Mouse (Mus musculus): ENCODE results near the gene Zfyve21. TPM values are rescaled to one million over a fixed set of nuclear protein-coding genes. Genes with fewer than 3 reads are reported as not detected.

Gene Zfyve21
- polyA plus RNA-seq, 1 experiment from 2014 or later, result 73.7 TPM

DNA sequence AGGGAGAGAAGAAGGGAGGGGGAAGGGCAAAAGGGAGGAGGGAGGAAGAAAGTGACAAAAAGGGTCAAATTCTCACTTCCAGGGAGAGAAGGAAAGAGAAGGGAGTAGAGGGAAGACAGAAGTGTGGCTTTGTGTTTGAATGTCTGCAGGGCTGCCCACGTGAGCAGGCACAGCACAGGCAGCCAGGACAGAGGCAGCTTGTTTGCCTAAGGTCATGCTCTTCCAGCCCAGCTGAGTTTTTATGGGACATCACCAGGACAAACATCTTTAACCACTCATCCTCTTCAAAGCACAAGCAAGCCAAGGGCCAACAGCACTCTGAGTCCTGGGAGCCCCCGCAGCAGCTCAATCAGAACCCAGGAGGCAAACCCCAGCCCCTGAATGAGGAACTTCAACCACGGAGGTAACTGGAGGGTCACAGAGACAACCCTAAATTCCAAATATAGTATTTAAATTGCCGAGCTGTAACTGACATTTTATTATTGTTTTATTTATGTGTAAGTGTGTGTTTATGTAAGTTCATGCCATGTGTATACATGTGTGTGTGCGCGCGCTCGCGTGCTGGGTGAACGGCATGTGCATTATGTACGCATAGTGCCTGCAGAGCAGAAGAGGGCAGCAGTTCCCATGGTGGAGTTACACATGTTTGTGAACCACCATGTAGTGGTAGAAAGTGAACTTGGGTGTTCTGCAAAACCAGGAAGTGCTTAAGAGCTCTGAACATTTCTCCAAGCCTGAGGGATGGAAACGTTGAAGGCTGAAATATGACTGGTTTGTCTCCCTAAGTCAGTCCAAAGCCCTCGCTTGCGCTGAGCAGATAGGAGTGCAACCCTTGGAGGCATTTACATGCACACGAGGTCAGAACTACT is 28.8 kb downstream of the Zfyve21 start:
- peak; percentile 13 for DNase-seq (ENCODE audit: low spot score)

DNA sequence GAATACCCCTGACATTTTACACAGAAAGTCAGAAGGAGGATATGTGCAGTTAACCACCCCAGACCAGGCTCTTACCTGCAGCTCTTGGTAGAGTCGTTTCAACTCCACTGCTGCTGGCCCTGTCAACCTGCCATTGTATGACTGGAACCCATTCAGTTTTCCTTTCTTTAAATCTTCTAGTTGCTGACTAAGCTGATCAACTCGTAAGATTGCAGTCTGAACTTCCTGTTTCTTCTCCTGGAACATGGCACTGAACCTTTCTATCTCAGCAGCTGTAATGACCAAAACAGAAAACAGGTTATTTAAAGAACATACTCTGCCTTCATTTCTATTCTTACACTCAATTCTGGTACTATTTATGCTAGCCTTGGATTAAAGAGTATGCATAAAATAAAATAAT is 29.5 kb downstream of the Zfyve21 start:
- peak; percentile 30 for DNase-seq (ENCODE audit: low spot score)

DNA sequence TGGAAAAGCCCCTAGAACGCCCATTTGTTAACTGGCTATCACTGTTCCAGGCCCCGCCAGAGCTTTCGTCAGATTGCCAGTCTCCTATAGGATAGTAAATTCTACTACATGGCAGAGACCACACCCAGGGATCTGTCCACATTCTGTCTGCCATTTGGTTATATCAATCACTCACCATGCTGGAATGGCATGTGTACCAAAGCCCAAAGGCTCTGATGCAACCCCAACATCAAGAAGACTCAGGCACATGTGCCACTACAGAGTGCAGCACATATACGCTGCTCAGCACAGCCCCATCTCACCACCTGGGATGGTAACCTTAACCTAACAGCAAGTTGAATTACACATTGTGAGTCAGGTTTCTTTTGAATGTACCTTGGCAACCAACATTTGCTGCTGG is 32.0 kb downstream of the Zfyve21 start:
- no peak for DNase-seq (ENCODE audit: low spot score)

DNA sequence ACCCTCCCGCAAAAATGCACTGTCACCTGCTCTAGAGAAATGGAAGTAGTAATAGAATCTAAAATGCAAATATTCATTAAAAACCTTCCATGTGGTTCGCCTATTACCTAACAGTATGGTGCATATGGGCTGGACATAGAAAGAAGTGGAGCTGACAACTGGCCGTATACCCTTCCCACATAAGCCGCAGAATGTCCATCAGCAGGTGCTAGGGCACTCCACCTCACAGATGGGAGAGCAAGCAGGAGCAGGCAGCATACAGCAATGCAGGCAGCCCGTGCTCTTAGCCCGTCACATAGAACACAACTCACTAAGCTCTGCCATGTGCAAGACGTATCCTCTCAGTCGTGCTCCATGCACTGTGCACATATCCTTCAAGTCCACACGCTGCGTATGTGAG is 32.8 kb downstream of the Zfyve21 start:
- DNase-seq (ENCODE audit: low spot score), result no peak

DNA sequence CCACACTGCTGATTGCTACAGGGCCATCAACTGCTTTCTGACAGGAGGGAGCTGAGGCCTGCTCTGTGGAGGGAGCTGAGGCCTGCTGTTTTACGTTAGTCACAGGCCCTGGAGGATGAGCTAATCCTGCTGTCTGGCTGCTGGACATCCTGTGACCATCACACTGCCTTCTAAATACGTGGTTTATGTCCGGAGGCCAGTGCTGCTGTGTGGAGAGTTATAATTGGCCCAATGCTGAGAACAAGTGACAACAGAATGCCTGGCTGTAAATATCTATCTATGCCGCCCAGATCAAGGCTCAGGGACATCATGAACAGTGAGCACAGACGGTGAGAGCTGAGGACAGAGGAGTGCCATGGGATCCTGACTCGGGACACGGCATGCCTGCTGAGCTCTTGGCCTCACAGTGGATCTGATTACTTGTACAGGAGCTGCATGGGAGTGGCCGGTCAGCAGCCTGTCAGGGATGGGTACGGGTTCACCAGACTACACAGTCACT is 34.4 kb downstream of the Zfyve21 start:
- no peak for DNase-seq (ENCODE audit: low spot score)

DNA sequence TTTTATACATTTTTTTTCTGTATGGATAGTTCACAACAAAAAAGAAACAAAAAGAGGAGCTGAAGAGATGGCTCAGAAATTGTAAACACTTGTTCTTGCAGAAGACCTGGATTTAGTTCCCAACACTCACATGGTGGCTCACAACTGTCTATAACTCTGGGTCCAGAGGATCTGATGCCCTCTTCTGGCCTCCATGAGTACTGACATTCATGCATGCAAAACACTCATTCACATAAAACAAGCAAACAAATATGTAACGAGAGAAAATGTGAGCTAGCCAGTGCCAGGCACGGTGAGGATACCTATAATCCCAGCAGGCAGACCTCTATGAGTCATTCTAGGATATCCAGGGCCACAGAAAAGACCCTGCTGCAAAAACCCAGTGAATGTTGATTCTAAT is 37.3 kb downstream of the Zfyve21 start:
- peak; percentile 20 for DNase-seq (ENCODE audit: low spot score)

DNA sequence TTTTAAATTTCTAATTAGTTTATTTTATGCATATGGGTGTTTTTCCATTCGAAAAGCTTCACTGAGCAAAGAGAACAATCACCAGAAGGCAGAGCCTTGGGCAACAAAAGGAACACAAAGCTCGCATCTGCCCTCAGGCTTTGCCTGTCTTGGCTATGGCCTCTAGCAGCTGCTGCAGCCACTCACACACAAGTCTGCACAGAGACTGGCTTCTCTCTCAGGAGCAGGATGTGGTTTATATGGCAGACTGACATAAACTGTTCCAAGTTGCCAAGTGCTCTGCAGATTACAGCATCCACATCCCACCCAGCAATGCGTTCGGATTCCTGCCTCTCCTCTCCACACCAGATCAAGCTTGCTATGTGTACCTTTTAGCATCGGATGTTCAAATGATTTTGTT is 37.8 kb downstream of the Zfyve21 start:
- DNase-seq (ENCODE audit: low spot score), result peak; percentile 77

DNA sequence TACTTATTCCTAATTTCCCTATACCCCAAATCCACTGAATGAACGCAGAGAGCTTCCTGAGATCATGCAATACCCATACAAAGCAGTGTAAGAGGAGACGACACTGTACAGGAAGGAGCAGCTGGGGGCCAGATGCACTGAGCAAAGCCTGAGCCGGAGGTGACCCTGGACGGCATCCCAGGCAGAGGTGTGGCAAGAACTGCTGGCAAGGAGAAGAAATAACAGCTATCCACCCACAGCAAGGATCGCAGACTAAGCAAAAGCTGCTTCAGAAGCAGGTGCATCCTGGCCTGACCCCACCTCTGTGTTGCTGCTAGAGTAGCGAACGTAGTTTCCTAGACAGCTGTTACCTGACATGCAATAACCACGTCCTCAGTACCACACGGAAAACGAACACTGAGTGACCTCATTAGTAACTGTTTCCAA is 39.1 kb downstream of the Zfyve21 start:
- DNase-seq (ENCODE audit: low spot score), result peak; percentile 86

DNA sequence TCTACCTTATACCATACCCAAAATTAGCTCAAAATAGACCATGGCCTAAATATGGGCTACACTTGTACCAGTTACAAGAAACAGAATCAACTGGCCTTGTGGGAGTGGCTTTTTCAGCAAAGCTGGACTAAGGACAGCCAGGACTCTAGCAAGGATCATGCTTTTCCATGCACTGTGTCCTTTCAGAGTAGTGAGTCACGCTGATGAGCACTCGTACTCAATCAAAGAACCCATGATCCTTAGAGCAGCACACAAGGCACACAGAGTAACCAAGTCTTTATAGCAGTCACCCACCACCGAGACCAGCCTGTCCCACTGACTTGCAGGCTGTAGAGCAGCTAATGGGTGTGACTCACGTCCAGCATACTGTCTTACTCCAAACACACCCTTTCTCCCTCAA is 39.6 kb downstream of the Zfyve21 start:
- DNase-seq (ENCODE audit: low spot score), result no peak

DNA sequence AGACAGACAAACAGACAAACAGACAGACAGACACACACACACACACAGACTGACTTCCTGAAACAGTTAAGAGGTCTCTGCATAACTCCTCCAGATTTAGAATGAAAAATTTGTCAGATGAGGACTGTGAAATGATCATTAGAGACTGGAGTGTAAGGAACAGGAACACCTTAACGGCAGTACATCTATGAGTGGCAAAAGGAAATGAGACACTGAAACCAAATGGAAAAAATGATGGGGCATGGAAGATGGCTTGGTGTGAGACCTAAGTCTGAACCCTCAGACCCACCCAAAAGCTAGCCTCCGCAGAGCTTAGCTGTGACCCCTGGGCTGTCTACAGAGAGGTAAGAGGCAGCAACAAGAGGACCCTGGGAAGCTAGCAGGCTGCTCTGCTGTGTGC is 41.5 kb downstream of the Zfyve21 start:
- DNase-seq (ENCODE audit: low spot score), result no peak

DNA sequence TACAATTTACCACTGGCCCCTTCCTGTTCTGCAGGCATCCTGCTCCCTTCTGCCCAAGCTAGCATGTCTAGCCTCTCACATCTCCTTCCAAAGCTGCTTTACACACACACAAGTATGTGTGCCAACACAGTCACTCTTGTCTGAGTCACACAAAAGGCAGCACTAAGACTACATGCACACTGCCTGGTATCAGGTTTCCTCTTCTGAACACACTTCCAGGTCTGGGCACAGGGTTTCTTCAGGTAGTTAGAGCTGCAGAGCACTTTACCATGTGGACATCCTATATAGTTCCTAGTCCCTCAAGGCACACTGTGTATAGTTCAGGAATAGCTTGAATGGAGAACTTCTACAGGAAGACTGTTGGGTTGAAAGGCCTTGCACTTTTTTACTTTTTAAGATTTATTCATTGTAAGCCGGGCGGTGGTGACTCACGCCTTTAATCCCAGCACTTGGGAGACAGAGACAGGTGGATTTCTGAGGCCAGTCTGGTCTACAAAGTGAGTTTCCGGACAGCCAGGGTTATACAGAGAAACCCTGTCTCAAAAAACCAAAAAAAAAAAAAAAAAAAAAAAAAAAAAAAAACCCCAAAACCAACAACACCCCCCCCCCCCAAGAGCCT is 50.3 kb downstream of the Zfyve21 start:
- no peak for DNase-seq (ENCODE audit: low spot score)

DNA sequence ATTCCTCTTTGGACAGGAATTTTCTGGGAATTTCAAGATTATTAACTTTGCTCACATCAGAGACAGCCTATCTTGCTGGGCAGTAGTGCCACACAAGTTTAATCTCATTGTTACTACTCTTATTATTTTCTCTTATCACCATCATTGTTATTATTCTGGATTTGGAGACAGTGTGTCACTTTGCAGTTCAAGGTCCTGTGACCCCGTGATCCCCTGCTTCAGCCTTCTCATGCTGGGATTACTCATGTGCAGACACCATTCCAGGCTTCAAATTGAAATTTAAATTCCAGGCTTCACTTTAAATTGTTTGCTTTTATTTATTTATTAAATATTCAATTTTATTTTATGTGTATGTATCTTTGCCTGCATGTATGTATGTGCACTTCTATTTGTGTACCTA is 55.8 kb downstream of the Zfyve21 start:
- DNase-seq (ENCODE audit: low spot score), result no peak

DNA sequence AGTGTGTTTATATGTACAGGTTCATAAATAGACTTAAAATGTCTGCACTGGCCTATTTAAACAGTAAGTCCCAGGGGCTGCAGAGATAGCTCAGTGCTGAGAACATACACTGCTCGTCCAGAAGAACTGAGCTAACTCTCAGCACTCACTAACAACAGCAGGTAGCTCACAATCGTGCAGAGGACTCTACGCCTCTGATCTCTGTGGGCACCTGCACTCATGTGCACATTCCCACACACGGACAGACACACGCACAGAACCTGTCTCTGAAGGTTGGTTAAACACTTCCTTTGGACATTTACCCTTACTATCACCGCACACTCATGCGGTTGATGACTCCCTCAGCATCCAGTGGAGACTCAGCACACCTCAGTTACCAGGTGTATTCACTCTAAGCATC is 56.8 kb downstream of the Zfyve21 start:
- DNase-seq (ENCODE audit: low spot score), result no peak

DNA sequence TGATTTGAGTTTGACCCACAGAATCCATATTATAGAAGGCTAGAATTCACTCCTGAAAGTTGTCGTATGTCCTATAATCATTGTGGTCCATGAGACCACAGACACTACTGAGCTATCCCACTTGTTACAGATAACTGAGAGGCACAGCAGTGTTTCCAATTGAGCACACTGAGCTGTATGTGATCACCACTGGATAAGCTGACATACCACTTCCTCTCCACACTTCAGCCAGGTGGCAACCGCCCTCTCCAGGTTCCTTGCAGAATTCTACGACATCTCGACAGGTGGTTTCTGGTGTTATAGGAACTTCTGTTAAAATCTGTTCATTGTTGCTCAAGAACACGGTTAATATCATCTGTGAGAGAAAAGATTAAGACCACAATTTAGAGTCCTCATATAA is 58.1 kb downstream of the Zfyve21 start:
- DNase-seq (ENCODE audit: low spot score), result peak; percentile 65

DNA sequence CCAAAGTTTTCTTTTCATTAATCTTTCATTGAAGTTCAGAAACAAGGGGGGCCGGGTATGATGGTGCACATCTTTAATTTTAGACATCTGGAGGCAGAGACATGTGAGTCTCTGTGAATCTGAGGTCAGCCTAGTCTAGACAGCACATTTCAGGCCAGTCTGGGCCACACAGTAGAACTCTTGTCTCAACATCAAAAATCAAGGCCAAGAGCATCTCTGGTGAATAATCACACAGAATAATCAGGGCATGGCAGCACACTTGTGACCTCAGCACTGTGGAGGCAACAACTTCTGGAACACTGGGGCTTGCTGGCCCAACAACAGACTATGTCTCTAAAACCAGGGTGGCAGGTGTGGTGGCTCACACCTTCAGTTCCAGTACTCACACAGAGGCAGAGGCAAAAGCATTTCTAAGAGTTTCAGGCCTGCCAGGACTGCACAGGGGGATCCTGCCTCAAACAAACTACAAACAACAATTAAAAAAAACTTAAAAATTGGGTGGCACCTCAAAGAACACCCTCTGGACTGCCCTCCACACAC is 60.7 kb downstream of the Zfyve21 start:
- DNase-seq (ENCODE audit: low spot score), result no peak

DNA sequence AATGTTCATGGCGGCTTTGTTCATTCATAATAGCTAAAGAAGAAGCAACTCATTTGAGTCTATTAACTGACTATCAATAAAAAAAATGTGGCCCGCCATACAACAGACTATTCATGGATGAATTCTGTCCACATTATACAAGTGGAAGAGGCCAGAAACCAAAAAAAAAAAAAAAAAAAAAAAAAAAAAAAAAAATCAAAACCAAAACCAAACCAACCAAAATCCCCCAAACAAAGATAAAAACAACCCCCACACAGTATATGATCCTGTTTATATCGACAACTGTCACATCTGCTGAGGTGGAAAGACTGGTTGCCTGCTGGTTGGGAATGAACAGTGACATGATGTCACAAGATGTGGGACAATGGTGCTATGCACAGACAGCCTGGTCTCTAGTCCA is 61.5 kb downstream of the Zfyve21 start:
- DNase-seq (ENCODE audit: low spot score), result no peak

DNA sequence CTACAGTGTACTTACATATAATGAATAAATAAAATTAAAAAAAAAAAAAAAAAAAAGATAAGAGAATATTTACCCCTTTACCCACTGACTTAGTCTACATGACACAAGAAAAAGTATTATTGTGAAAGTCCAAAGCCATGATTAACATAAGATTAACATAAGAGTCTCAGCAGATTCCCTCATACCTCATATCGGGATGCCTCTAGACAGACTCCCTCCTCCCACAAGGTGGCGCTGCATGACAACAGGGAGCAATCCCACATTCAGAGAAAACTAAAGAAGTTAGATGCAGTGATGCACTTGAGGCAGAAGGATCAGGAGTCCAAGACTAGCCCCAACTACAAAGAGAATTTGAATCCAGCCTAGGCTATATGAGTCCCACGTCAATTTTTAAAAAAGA is 64.2 kb downstream of the Zfyve21 start:
- peak; percentile 84 for DNase-seq (ENCODE audit: low spot score)

Other genes starting within 250 kb of the Zfyve21 start
- 25.5 and 35.1 TPM in 2 replicates for gene Mark3, start 239.6 kb upstream of the Zfyve21 start, polyA plus RNA-seq (2015; fragmentation: Nextera tagmentation; extraction: Ambion mirVana)
- 137 and 143 TPM in 2 replicates for gene Ckb, start 141.8 kb upstream of the Zfyve21 start, polyA plus RNA-seq (2015; fragmentation: Nextera tagmentation; extraction: Ambion mirVana)
- 9.8 and 12.0 TPM in 2 replicates for gene Trmt61a, start 136.1 kb upstream of the Zfyve21 start, polyA plus RNA-seq (2015; fragmentation: Nextera tagmentation; extraction: Ambion mirVana)
- 50.7 and 54.1 TPM in 2 replicates for gene Bag5, start 100.9 kb upstream of the Zfyve21 start, polyA plus RNA-seq (2015; fragmentation: Nextera tagmentation; extraction: Ambion mirVana)
- 60.1 and 66.6 TPM in 2 replicates for gene Apopt1, start 100.9 kb upstream of the Zfyve21 start, polyA plus RNA-seq (2015; fragmentation: Nextera tagmentation; extraction: Ambion mirVana)
- 46.9 and 52.2 TPM in 2 replicates for gene Klc1, start 55.3 kb upstream of the Zfyve21 start, polyA plus RNA-seq (2015; fragmentation: Nextera tagmentation; extraction: Ambion mirVana)
- 5.0 and 5.7 TPM in 2 replicates for gene Xrcc3, start 297 bp upstream of the Zfyve21 start, polyA plus RNA-seq (2015; fragmentation: Nextera tagmentation; extraction: Ambion mirVana)
- gene Ppp1r13b, start 93.9 kb downstream of the Zfyve21 start, polyA plus RNA-seq (2015; fragmentation: Nextera tagmentation; extraction: Ambion mirVana), result 17.0 and 18.3 TPM in 2 replicates
- 879 and 927 TPM in 2 replicates for gene Atp5mpl, start 152.8 kb downstream of the Zfyve21 start, polyA plus RNA-seq (2015; fragmentation: Nextera tagmentation; extraction: Ambion mirVana)
- gene Tdrd9, start 157.4 kb downstream of the Zfyve21 start, polyA plus RNA-seq (2015; fragmentation: Nextera tagmentation; extraction: Ambion mirVana), result 0.12 and 0.16 TPM in 2 replicates
- not detected in 2 replicates for gene Rd3l, start 167.1 kb downstream of the Zfyve21 start, polyA plus RNA-seq (2015; fragmentation: Nextera tagmentation; extraction: Ambion mirVana)

All from thymus, postnatal 0 days (tissue).